Mouse (Mus musculus) adrenal gland, postnatal 36 days (tissue): Measurements from ENCODE around the gene Dennd4a. TPM values are rescaled to one million over a fixed set of nuclear protein-coding genes. Genes with fewer than 3 reads are reported as not detected.

ENCODE experiments used
- DNase-seq, 2 experiments: peaks; one replicate each; pipeline ENCODE4 v3.0.0; 2021; ENCODE audit warnings: mixed read lengths in 1 of 2
- total RNA-seq, 2 experiments: library from RNA; stranded (reverse); gene quantifications; 2 replicates each; pipeline ENCODE4 v1.2.3; 2021

The Dennd4a gene
- total RNA-seq, 2 experiments from 2014 or later: 18.1 to 19.9 TPM

- no peak for DNase-seq
Observed at GRCm38 (mm10) chr9:64913973-64914372, 102.8 kb downstream of the Dennd4a start.

- DNase-seq: no peak
Observed at GRCm38 (mm10) chr9:64914629-64915028, 103.5 kb downstream of the Dennd4a start.

GRCm38 (mm10) chr9:64918560-64918959 is 107.4 kb downstream of the Dennd4a start:
- DNase-seq: no peak

GRCm38 (mm10) chr9:64925771-64926170 is 114.6 kb downstream of the Dennd4a start:
- no peak for DNase-seq

GRCm38 (mm10) chr9:64926201-64926991 is 115.3 kb downstream of the Dennd4a start:
- DNase-seq: peak; percentile 80 to 85

GRCm38 (mm10) chr9:64930256-64930655 is 119.1 kb downstream of the Dennd4a start:
- DNase-seq: no peak

GRCm38 (mm10) chr9:64931751-64932610 is 120.8 kb downstream of the Dennd4a start:
- no peak for DNase-seq

GRCm38 (mm10) chr9:64934015-64934754 is 123.0 kb downstream of the Dennd4a start:
- DNase-seq: peak; percentile 79 to 83

GRCm38 (mm10) chr9:64936508-64936907 is 125.4 kb downstream of the Dennd4a start:
- DNase-seq: peak; percentile 65 to 81

- DNase-seq: no peak
Observed at GRCm38 (mm10) chr9:64937491-64937890, 126.4 kb downstream of the Dennd4a start.

GRCm38 (mm10) chr9:64938535-64938934 is 127.4 kb downstream of the Dennd4a start:
- DNase-seq: no peak

GRCm38 (mm10) chr9:64939281-64939680 is 128.1 kb downstream of the Dennd4a start:
- peak in 1 of 2 experiments; percentile 30 for DNase-seq

GRCm38 (mm10) chr9:64939790-64940189 is 128.7 kb downstream of the Dennd4a start:
- DNase-seq: no peak

GRCm38 (mm10) chr9:64940731-64941346 is 129.7 kb downstream of the Dennd4a start:
- DNase-seq: no peak

- DNase-seq: no peak
Observed at GRCm38 (mm10) chr9:64941650-64942049, 130.5 kb downstream of the Dennd4a start.

GRCm38 (mm10) chr9:64943997-64944396 is 132.9 kb downstream of the Dennd4a start:
- DNase-seq: no peak

GRCm38 (mm10) chr9:64947483-64948095 is 136.4 kb downstream of the Dennd4a start:
- no peak for DNase-seq

GRCm38 (mm10) chr9:64951161-64951657 is 140.1 kb downstream of the Dennd4a start, which contains the start of gene Slc24a1:
Slc24a1 (minus strand) TSS chr9:64951607.
- no peak for DNase-seq

GRCm38 (mm10) chr9:64952055-64952454 is 140.9 kb downstream of the Dennd4a start:
- no peak for DNase-seq

- DNase-seq: no peak
Observed at GRCm38 (mm10) chr9:64953190-64953589, 142.1 kb downstream of the Dennd4a start.

- DNase-seq: peak; percentile 38 to 57
Observed at GRCm38 (mm10) chr9:64956337-64956736, 145.2 kb downstream of the Dennd4a start.
